Mouse (Mus musculus) heart, adult 11 months (tissue): Measurements from ENCODE around the gene Zglp1.
"Not testable (repeated sequence)": the region's sequence is repeated elsewhere in the genome, so short reads cannot be mapped to it uniquely, and the experiment has no call there.

ENCODE experiments used
- DNase-seq: peaks from one replicate; pipeline ENCODE4 v3.0.0; 2022

The Zglp1 gene

GRCm38 (mm10) chr9:21062928-21063327 lies 4.0 kb downstream of the Zglp1 start:
- DNase-seq, result no peak

- DNase-seq, result no peak
Measured at GRCm38 (mm10) chr9:21051578-21051977, 15.3 kb downstream of the Zglp1 start.

- peak; percentile 4 for DNase-seq
Measured at GRCm38 (mm10) chr9:21045235-21045634, 21.7 kb downstream of the Zglp1 start.

- not testable (repeated sequence) for DNase-seq
Measured at GRCm38 (mm10) chr9:21044785-21045184, 22.1 kb downstream of the Zglp1 start.

- DNase-seq, result no peak
Measured at GRCm38 (mm10) chr9:21043563-21043962, 23.3 kb downstream of the Zglp1 start.

GRCm38 (mm10) chr9:21041308-21041707 lies 25.6 kb downstream of the Zglp1 start:
- DNase-seq, result peak; percentile 55

GRCm38 (mm10) chr9:21039779-21040178 lies 27.1 kb downstream of the Zglp1 start:
- peak; percentile 83 for DNase-seq

GRCm38 (mm10) chr9:21037481-21037891 lies 29.4 kb downstream of the Zglp1 start:
- DNase-seq, result peak; percentile 89

GRCm38 (mm10) chr9:21036666-21037065 lies 30.2 kb downstream of the Zglp1 start:
- peak; percentile 87 for DNase-seq

GRCm38 (mm10) chr9:21036161-21036560 lies 30.7 kb downstream of the Zglp1 start:
- peak; percentile 89 for DNase-seq

- DNase-seq, result peak; percentile 77
Measured at GRCm38 (mm10) chr9:21035586-21035985, 31.3 kb downstream of the Zglp1 start.

- peak; percentile 89 for DNase-seq
Measured at GRCm38 (mm10) chr9:21034481-21035085, 32.3 kb downstream of the Zglp1 start.

GRCm38 (mm10) chr9:21033136-21033535 lies 33.8 kb downstream of the Zglp1 start:
- peak; percentile 99 for DNase-seq

GRCm38 (mm10) chr9:21032491-21032890 lies 34.4 kb downstream of the Zglp1 start:
- peak; percentile 89 for DNase-seq

GRCm38 (mm10) chr9:21031896-21032351 lies 35.0 kb downstream of the Zglp1 start, which contains the start of gene Icam5:
TSS of gene Icam5 (plus strand) at chr9:21032073.
- DNase-seq, result peak; percentile 96

- peak; percentile 98 for DNase-seq
Measured at GRCm38 (mm10) chr9:21031251-21031895, 35.5 kb downstream of the Zglp1 start.

- DNase-seq, result peak; percentile 99
Measured at GRCm38 (mm10) chr9:21030781-21031250, 36.1 kb downstream of the Zglp1 start.

GRCm38 (mm10) chr9:21030055-21030600 lies 36.8 kb downstream of the Zglp1 start:
- DNase-seq, result peak; percentile 95

GRCm38 (mm10) chr9:21029291-21030054 lies 37.4 kb downstream of the Zglp1 start, which contains the start of gene Icam4:
TSS of gene Icam4 (plus strand) at chr9:21029373.
- DNase-seq, result peak; percentile 99

GRCm38 (mm10) chr9:21028560-21029110 lies 38.3 kb downstream of the Zglp1 start:
- DNase-seq, result peak; percentile 89

- peak; percentile 91 for DNase-seq
Measured at GRCm38 (mm10) chr9:21027774-21028290, 39.1 kb downstream of the Zglp1 start.

GRCm38 (mm10) chr9:21026849-21027248 lies 40.0 kb downstream of the Zglp1 start:
- peak; percentile 91 for DNase-seq
